Mouse (Mus musculus) spleen, adult 2 months (tissue): Measurements from ENCODE around the gene Arl11.

Experiments
- CTCF ChIP-seq: fragments of 200-500 bp; IDR thresholded peaks from 2 replicates; pipeline ENCODE4 v1.5.1; 2011; ENCODE audit warnings: mild to moderate bottlenecking, inconsistent platforms; ENCODE audit not compliant: insufficient read depth, insufficient read length, insufficient replicate concordance; ENCODE audit errors: extremely low read depth
- POLR2A ChIP-seq: fragments of 200-500 bp; IDR thresholded peaks from 2 replicates; pipeline ENCODE4 v1.6.1; 2011; ENCODE audit warnings: low read depth, low read length, inconsistent platforms

DNA sequence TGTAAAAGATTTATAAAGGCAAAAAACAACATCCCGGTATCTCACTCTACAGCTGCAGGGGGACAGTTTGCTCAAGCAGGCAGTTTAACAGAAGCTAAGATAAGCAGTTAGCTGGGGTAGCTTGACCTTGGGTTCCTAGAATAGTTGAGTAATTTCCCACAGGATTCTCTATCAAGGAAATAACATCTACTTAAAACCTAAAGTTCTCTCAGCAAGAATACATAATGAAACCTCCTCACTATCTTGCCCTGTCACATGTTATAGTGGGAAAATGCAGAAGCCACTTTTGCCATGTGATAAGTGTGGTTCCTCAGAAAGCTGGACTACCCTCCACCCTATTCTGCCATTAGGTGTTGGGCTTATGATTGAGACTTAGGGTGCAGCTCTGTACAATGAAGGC is 13.2 kb downstream of the Arl11 start:
- TF ChIP-seq CTCF (no peak), POLR2A (no peak)
